Mouse (Mus musculus): ENCODE data around the gene Lrriq4. TPM values are rescaled to one million over a fixed set of nuclear protein-coding genes. Genes with fewer than 3 reads are reported as not detected.

Lrriq4 gene
- polyA plus RNA-seq, 1 experiment from 2014 or later = not detected

Other genes starting within 250 kb of the Lrriq4 start
- 44.4 and 47.0 TPM in 2 replicates for gene Mecom, start 96.5 kb upstream of the Lrriq4 start, polyA plus RNA-seq (2016; fragmentation: Nextera tagmentation; extraction: Ambion mirVana)
- gene Actrt3, start 44.6 kb upstream of the Lrriq4 start, polyA plus RNA-seq (2016; fragmentation: Nextera tagmentation; extraction: Ambion mirVana) = 0.20 TPM in 1 of 2 replicates, not detected in the other
- gene Mynn, start 42.4 kb upstream of the Lrriq4 start, polyA plus RNA-seq (2016; fragmentation: Nextera tagmentation; extraction: Ambion mirVana) = 33.4 and 41.0 TPM in 2 replicates
- 3.0 and 3.2 TPM in 2 replicates for gene Lrrc34, start 3.4 kb downstream of the Lrriq4 start, polyA plus RNA-seq (2016; fragmentation: Nextera tagmentation; extraction: Ambion mirVana)
- gene Lrrc31, start 55.3 kb downstream of the Lrriq4 start, polyA plus RNA-seq (2016; fragmentation: Nextera tagmentation; extraction: Ambion mirVana) = not detected in 2 replicates
- not detected in 2 replicates for gene Samd7, start 101.8 kb downstream of the Lrriq4 start, polyA plus RNA-seq (2016; fragmentation: Nextera tagmentation; extraction: Ambion mirVana)
- 93.2 and 101 TPM in 2 replicates for gene Sec62, start 148.4 kb downstream of the Lrriq4 start, polyA plus RNA-seq (2016; fragmentation: Nextera tagmentation; extraction: Ambion mirVana)
- gene Gpr160, start 211.4 kb downstream of the Lrriq4 start, polyA plus RNA-seq (2016; fragmentation: Nextera tagmentation; extraction: Ambion mirVana) = 1.3 and 2.4 TPM in 2 replicates

Data from hindbrain, embryonic 12.5 days (tissue).